Mouse (Mus musculus) olfactory bulb, adult 2 months (tissue): ENCODE measurements around the gene Slamf9. TPM values are rescaled to one million over a fixed set of nuclear protein-coding genes. Genes with fewer than 3 reads are reported as not detected.

Source experiments
- H3K27ac ChIP-seq: fragments of 200-500 bp; 2 replicates; pipeline ENCODE4 v1.5.1; 2012; ENCODE audit warnings: low read depth, low read length; ENCODE audit not compliant: insufficient read depth
- H3K4me1 ChIP-seq: fragments of 200-500 bp; 2 replicates; pipeline ENCODE4 v1.6.1; 2012; ENCODE audit warnings: low read length; ENCODE audit not compliant: control insufficient read depth, insufficient read depth
- H3K4me3 ChIP-seq: fragments of 200-500 bp; 2 replicates; pipeline ENCODE4 v1.5.1; 2012; ENCODE audit warnings: mild to moderate bottlenecking, low read depth, low read length, moderate library complexity; ENCODE audit not compliant: insufficient read depth
- CTCF ChIP-seq: fragments of 200-500 bp; IDR thresholded peaks from 2 replicates; pipeline ENCODE4 v1.5.1; 2012; ENCODE audit warnings: low read depth, mild to moderate bottlenecking, low read length, moderate library complexity; ENCODE audit not compliant: insufficient read depth
- POLR2A ChIP-seq: fragments of 200-500 bp; IDR thresholded peaks from 2 replicates; pipeline ENCODE4 v1.6.1; 2012; ENCODE audit warnings: mild to moderate bottlenecking, low read depth, low read length, moderate library complexity; ENCODE audit not compliant: insufficient read depth
- WGBS: fragments of 180-500 bp; shearing (Covaris S2); methylation state at CpG from one replicate; pipeline ENCODE4 v1.1.7; 2018; 5-methylcytosine and 5-hydroxymethylcytosine counted together
- polyA plus RNA-seq: library from polyadenylated mRNA; stranded (reverse); fragments of >200 nt; gene quantifications from 2 replicates; pipeline ENCODE4 v1.2.4, GENCODE M21; 2012; ENCODE audit warnings: low replicate concordance; ENCODE audit not compliant: missing spikeins, insufficient read depth, insufficient read length

The Slamf9 gene
- polyA plus RNA-seq, 1 experiment, result not detected

GRCm38 (mm10) chr1:172525027-172525764, 50.0 kb downstream of the Slamf9 start:
- Histone ChIP-seq H3K27ac (no peak overlapping the region), H3K4me1 (peaks cover 11% of the 10 kb centered on the region), H3K4me3 (no peak overlapping the region)
- TF ChIP-seq POLR2A (no peak), CTCF (no peak)
- WGBS, result 53% methylated on average over 15 of the region's 15 CpGs

DNA sequence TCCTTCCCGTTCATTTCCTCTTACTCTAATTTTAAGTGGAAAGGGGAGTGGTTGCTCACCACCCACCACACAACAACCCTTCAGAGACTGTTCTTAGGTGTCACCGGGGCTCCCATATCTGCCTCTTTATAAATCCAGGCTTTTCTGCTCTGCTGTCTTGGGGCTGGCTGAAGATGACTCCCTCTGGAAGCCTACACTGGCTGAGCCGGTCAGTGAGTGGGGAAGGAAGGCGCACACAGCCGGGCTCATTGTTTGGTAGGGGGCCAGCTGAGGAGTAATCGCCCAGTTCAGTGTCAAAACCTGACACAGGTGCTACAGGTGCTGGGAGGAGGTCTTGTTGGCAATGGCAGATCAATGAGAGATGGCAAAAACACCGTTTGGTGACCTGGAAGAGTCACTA, 50.8 kb downstream of the Slamf9 start:
- no peak overlapping the region for H3K4me3 ChIP-seq
- no peak overlapping the region for H3K27ac ChIP-seq
- WGBS, result 56% methylated on average over 7 of the region's 7 CpGs
- peaks cover 16% of the 10 kb centered on the region for H3K4me1 ChIP-seq
- no peak for TF ChIP-seq POLR2A

GRCm38 (mm10) chr1:172526380-172527081, 51.4 kb downstream of the Slamf9 start:
- Histone ChIP-seq H3K27ac (no peak overlapping the region), H3K4me1 (peaks cover 13% of the 10 kb centered on the region), H3K4me3 (no peak overlapping the region)
- TF ChIP-seq POLR2A (no peak), CTCF (no peak)
- 72% methylated on average over 23 of the region's 23 CpGs for WGBS

- TF ChIP-seq POLR2A, result no peak
- TF ChIP-seq CTCF, result no peak
- WGBS, result 96% methylated on average over 10 of the region's 10 CpGs
- Histone ChIP-seq H3K4me1 (peaks cover 18% of the 10 kb centered on the region), H3K27ac (no peak overlapping the region), H3K4me3 (no peak overlapping the region)
Measured at GRCm38 (mm10) chr1:172527431-172527830, 52.3 kb downstream of the Slamf9 start.

Other genes starting within 250 kb of the Slamf9 start
- not detected in 2 replicates for gene Atp1a4, start 216.9 kb upstream of the Slamf9 start, polyA plus RNA-seq
- not detected in 2 replicates for gene Igsf8, start 213.7 kb upstream of the Slamf9 start, polyA plus RNA-seq
- gene Atp1a2, start 177.3 kb upstream of the Slamf9 start, polyA plus RNA-seq, result 130 and 318 TPM in 2 replicates
- not detected in 2 replicates for gene Kcnj9, start 146.0 kb upstream of the Slamf9 start, polyA plus RNA-seq
- 93.5 and 169 TPM in 2 replicates for gene Kcnj10, start 134.1 kb upstream of the Slamf9 start, polyA plus RNA-seq
- not detected in 2 replicates for gene Pigm, start 98.8 kb upstream of the Slamf9 start, polyA plus RNA-seq
- not detected in 2 replicates for gene Igsf9, start 6.4 kb downstream of the Slamf9 start, polyA plus RNA-seq
- not detected in 2 replicates for gene Tagln2, start 24.7 kb downstream of the Slamf9 start, polyA plus RNA-seq
- gene Cfap45, start 45.4 kb downstream of the Slamf9 start, polyA plus RNA-seq, result not detected in 2 replicates
- not detected in 2 replicates for gene Vsig8, start 80.6 kb downstream of the Slamf9 start, polyA plus RNA-seq
- gene Slamf8, start 115.2 kb downstream of the Slamf9 start, polyA plus RNA-seq, result not detected in 2 replicates
- not detected in 2 replicates for gene Fcrl6, start 127.2 kb downstream of the Slamf9 start, polyA plus RNA-seq
- not detected in 2 replicates for gene Dusp23, start 157.6 kb downstream of the Slamf9 start, polyA plus RNA-seq
- gene Crp, start 222.7 kb downstream of the Slamf9 start, polyA plus RNA-seq, result not detected in 2 replicates